Mouse (Mus musculus) Muller cell, postnatal 12 days (primary cell): Measurements from ENCODE around the gene Mfn2.

Experiments used
- DNase-seq: peaks from one replicate; pipeline ENCODE4 v3.0.0-alpha.2; 2015; ENCODE audit errors: inconsistent ontology term

Mfn2 gene

GRCm38 (mm10) chr4:147904313-147905089 lies at the start of gene Mfn2:
Mfn2 (minus strand) TSS chr4:147904704.
- DNase-seq, result peak; percentile 95

DNA sequence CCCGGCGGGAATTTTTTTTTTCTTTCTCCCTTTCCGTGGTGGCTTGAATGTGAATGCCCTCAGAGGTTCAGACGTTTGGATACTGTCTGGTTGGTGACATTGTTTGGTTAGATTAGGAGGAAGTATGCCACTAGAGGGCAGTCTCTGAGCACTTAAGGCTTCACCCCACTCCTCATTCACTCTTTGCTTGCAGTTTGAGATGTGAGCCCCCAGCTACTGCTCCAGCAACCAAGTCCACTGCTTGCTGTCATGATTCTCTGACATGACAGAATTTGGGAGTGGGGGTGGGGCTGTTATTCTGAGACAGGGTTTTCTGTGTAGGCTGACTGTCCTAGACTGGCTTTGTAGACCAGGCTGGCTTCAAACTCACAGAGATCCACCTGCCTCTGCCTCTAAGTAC lies 49.1 kb upstream of the Mfn2 start:
- no peak for DNase-seq

DNA sequence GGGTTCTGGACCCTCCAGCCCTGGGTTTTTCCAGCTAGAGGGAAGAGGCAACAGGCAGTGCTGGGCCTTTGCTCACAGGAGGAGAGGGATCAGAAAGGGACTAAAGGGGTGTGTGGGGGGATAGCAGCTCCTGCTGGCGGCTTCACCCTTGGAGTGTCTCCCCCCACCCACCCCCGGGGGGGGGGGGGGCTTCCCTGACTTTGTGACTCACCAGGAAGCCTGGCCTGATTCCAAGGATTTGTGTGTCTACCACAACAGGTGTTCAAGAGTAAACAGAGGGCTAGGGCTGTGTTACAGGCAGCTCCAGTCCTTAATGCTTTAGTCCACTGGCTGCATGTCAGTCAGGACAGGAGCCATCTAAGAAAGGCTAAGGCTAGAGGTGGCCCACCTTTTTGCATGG lies 43.0 kb upstream of the Mfn2 start:
- DNase-seq, result no peak

- DNase-seq, result no peak
Observed at GRCm38 (mm10) chr4:147943005-147943404, 38.5 kb upstream of the Mfn2 start.

DNA sequence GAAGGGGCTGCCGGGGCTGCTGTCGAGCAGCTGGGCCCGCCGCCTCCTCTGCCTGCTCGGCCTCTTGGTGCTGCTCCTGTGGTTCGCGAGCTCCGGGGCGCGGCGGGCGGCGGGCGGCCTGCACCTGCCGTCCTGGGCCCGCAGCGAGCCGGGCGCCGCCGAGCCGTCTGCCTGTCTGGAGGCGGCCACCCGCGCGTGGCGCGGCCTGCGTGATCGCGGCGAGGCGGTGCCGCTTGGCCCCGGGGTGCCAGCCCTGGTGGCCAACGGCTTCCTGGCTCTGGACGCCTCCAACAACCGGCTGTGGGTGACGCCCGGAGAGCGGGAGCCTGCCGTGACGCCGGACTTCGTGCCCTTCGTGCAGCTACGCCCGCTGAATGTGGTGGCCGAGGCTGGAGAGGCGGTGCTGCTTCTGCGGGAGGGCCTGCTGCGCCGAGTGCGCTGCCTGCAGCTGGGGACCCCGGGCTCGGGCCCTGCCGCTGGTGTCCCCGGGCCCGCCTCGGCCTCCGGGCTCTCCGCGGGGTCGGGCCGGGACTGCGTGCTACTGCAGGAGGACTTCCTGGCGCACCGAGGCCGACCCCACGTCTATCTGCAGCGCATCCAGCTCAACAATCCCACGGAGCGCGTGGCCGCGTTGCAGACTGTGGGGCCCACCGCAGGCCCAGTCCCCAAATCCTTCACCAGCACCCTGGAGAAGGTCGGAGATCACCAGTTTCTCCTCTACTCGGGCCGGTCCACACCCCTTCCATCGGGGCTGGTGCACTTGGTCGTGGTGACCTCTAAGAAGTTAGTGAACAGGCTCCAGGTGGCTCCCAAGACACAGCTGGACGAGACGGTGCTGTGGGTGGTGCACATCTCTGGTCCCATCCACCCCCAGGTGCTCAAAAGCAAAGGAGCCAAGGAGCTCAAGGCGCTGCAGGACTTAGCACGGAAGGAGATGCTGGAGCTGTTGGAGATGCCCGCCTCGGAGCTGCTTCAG lies 36.8 kb upstream of the Mfn2 start:
- DNase-seq, result peak; percentile 22

- peak; percentile 91 for DNase-seq
Observed at GRCm38 (mm10) chr4:147940576-147941044, 36.1 kb upstream of the Mfn2 start, which contains the start of gene 2510039O18Rik. 2510039O18Rik (plus strand) TSS chr4:147940895.

- DNase-seq, result peak; percentile 79
Observed at GRCm38 (mm10) chr4:147940111-147940510, 35.6 kb upstream of the Mfn2 start.

GRCm38 (mm10) chr4:147938148-147939096 lies 33.9 kb upstream of the Mfn2 start:
- no peak for DNase-seq

DNA sequence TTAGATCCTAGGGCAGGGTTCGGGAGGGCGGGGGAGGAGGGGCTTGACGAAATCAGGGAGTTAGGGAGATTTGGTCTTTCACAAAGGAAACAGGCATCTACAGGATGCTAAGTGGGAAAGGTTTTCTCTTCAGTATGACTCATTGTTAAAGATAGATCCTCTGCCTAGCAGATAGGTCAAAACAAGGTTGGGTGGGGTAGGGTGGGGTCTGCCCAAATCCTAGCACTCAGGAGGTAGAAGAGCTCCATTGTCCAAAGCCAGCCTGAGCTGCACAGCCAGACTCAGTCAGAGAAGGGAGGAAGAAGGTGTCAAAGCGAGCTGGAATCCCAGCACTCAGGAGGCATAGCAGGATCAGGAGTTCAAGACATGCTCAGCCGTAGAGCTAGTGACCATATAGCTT lies 33.0 kb upstream of the Mfn2 start:
- no peak for DNase-seq

- DNase-seq, result no peak
Observed at GRCm38 (mm10) chr4:147937021-147937420, 32.5 kb upstream of the Mfn2 start.

GRCm38 (mm10) chr4:147936331-147936954 lies 31.9 kb upstream of the Mfn2 start, which contains the start of gene Plod1:
Plod1 (minus strand) TSS chr4:147936767.
- peak; percentile 87 for DNase-seq

DNA sequence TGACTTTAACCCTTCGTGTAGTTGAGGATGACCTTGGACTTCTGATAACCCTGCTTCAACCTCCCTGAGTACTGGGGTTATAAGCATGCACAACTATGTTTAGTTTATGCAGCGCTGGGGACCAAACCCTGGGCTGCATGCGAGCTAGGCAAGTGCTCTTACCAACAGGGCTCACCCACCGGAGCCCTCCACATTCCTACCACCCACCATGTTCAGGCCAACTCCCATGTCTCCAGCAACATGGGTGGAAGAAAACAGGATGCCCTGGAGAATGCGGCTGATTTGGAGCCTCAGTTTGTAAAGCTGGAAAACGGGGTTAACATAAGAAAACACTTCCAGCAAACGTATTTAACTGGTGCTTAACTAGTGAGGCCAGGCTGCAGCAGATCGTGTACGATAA lies 31.4 kb upstream of the Mfn2 start:
- no peak for DNase-seq

DNA sequence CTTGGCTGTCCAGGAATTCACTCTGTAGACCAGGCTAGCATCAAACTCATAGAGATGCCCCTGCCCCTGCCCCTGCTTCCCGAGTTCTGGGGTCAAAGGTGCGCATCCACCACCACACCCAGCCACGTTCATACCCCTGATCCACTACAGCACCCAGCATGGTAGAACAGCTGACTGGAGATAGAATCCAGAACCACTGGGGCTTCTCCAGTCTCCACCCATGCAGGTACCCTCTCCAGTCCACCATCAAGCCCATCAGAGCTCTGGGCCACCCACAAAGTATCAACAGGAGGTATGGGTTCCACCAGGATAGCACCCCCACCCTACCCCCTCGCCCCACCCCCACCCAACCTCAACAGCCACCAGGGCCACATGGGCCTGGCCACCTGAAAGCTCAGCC lies 30.1 kb upstream of the Mfn2 start:
- no peak for DNase-seq

GRCm38 (mm10) chr4:147934134-147934533 lies 29.6 kb upstream of the Mfn2 start:
- no peak for DNase-seq

- DNase-seq, result no peak
Observed at GRCm38 (mm10) chr4:147930946-147931345, 26.4 kb upstream of the Mfn2 start.

GRCm38 (mm10) chr4:147928540-147928939 lies 24.0 kb upstream of the Mfn2 start:
- no peak for DNase-seq

- no peak for DNase-seq
Observed at GRCm38 (mm10) chr4:147928136-147928535, 23.6 kb upstream of the Mfn2 start.

- DNase-seq, result peak; percentile 36
Observed at GRCm38 (mm10) chr4:147927705-147928104, 23.2 kb upstream of the Mfn2 start.

DNA sequence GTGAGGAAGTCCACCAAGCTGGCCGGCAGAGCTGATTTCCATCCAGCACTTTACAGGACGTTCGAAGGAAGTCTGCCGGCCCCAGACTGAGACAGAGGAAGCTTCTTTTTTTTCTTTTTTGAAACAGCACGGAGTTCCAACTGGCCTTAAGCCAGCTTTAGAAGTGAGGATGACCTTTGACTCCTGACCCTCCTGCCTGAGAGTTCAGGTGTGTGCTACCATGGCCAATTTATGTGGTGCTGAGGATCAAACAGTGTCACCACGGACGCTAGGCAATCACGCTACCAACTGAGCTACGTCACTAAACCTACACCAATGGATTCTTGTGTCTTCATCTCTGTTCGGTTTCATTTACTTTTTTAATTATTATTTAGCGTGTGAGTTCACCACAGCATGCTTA lies 17.8 kb upstream of the Mfn2 start:
- no peak for DNase-seq

GRCm38 (mm10) chr4:147920973-147921372 lies 16.5 kb upstream of the Mfn2 start:
- no peak for DNase-seq
